In genomic region chr5:143314730-143315513, GRCm38 (mm10) we compare ENCODE assay signal across 8 mouse cellular contexts. TPM values are rescaled to one million over a fixed set of nuclear protein-coding genes. Genes with fewer than 3 reads are reported as not detected.
DNase-seq lines count a peak whose midpoint lies in the region; ATAC-seq and TF ChIP-seq lines count a peak whose summit lies in the region.

E130309D02Rik (minus strand) TSS chr5:143315360.

- TF ChIP-seq CTCF in gastrocnemius, adult 2 months (IDR thresholded peaks at IDR 0.05) = no peak; the same call in 1 of the 2 replicates
- TF ChIP-seq CTCF in hindbrain, postnatal 0 days (IDR thresholded peaks at IDR 0.05; ENCODE audit: low read depth) = peak; percentile 58

- peaks cover 42% of the 10 kb centered on the region for H3K36me3 ChIP-seq in hindbrain, postnatal 0 days (ENCODE audit: insufficient read depth, low read length)
- peaks cover 78% of the 10 kb centered on the region for H3K36me3 ChIP-seq in megakaryocyte, embryonic 14.5 days (replicated peaks; ENCODE audit: low read length)

- ATAC-seq in hindbrain, postnatal 0 days = peak; percentile 82

- 1% methylated on average over 92 of the region's 101 CpGs for WGBS in hindbrain, postnatal 0 days

- intact Hi-C loops in gastrocnemius, adult 2 months (cut with DNase I) = no loop called here

- peak; percentile 54 for DNase-seq in WW6 (ENCODE audit: low read depth, low spot score)
- DNase-seq in cerebellum, postnatal 4 days (ENCODE audit: low spot score in 2 of 2) = peak; percentile 92 to 97
- peak; percentile 94 for DNase-seq in gastrocnemius, adult 2 months
- peak; percentile 94 for DNase-seq in hindbrain, postnatal 0 days (ENCODE audit: low spot score)
- DNase-seq in left cerebral cortex, adult 8-10 months (ENCODE audit: low spot score in 2 of 2) = peak; percentile 71 to 84
- DNase-seq in right cerebral cortex, postnatal 10 days (ENCODE audit: low spot score in 2 of 2) = peak; percentile 88 to 91
- peak; percentile 96 for DNase-seq in urinary bladder, postnatal 25 days (ENCODE audit: low spot score)

- H3K4me2 ChIP-seq in hindbrain, postnatal 0 days (ENCODE audit: low read depth, low read length) = peak within 1 kb of the TSS; percentile 88

- H3K4me1 ChIP-seq in hindbrain, postnatal 0 days (ENCODE audit: insufficient read depth, low read length) = peaks cover 10% of the 10 kb centered on the region; the same call in 1 of the 2 replicates
- peaks cover 56% of the 10 kb centered on the region for H3K4me1 ChIP-seq in megakaryocyte, embryonic 14.5 days

- H3K27ac ChIP-seq in gastrocnemius, adult 2 months = peak within 1 kb of the TSS; percentile 93
- H3K27ac ChIP-seq in hindbrain, postnatal 0 days = peak within 1 kb of the TSS; percentile 96

- H3K9me3 ChIP-seq in hindbrain, postnatal 0 days (ENCODE audit: low read length) = no peaks in the 10 kb centered on the region
- H3K9me3 ChIP-seq in megakaryocyte, embryonic 14.5 days = no peaks in the 10 kb centered on the region

- no peaks in the 10 kb centered on the region for H3K27me3 ChIP-seq in hindbrain, postnatal 0 days (ENCODE audit: insufficient read depth, low read length)
- H3K27me3 ChIP-seq in megakaryocyte, embryonic 14.5 days (replicated peaks) = no peaks in the 10 kb centered on the region

- peak within 1 kb of the TSS; percentile 98 for H3K4me3 ChIP-seq in gastrocnemius, adult 2 months
- H3K4me3 ChIP-seq in hindbrain, postnatal 0 days (ENCODE audit: low read length) = peak within 1 kb of the TSS; percentile 68
- peak within 1 kb of the TSS; percentile 99 for H3K4me3 ChIP-seq in megakaryocyte, embryonic 14.5 days (replicated peaks)

- H3K9ac ChIP-seq in hindbrain, postnatal 0 days (replicated peaks; ENCODE audit: low read length) = peak within 1 kb of the TSS; percentile 93

RNA-seq across cellular contexts. Expression of gene E130309D02Rik, which starts in this region (rescaled TPM):
- total RNA-seq in gastrocnemius, adult 2 months (2021) = 10 to 100 TPM; 11.1 to 11.5 TPM
- 42.0 and 44.4 TPM in 2 replicates for total RNA-seq in hindbrain, postnatal 0 days (2014; rRNA removed)
- 21.7 and 23.9 TPM in 2 replicates for polyA plus RNA-seq in hindbrain, postnatal 0 days (2015; fragmentation: Nextera tagmentation; extraction: Ambion mirVana)
- total RNA-seq in left cerebral cortex, adult 8-10 months (2022) = 10 to 100 TPM; 21.7 to 24.7 (median 23.3) TPM
- 53.2 and 90.1 TPM in 2 replicates for polyA plus RNA-seq in megakaryocyte, embryonic 14.5 days (2012; ENCODE audit: insufficient read depth, low replicate concordance)

Comparison
In these comparisons a context has a peak if more than half of its experiments do, and no peak if none do; other contexts are left out.
1. Peak in every context shown above with its lines: DNase-seq, ATAC-seq, H3K4me3 ChIP-seq and H3K27ac ChIP-seq.